Mouse (Mus musculus) mature B cell (primary cell): ENCODE measurements around the gene Grhl1.
"Not testable (repeated sequence)": the region's sequence is repeated elsewhere in the genome, so short reads cannot be mapped to it uniquely, and the experiment has no call there.

Experiments used
- in situ Hi-C: fragments of 300-500 bp; cut with MboI; formaldehyde crosslinking; loops from 2 replicates; pipeline ENCODE4 v1.14.3; 2019

Grhl1 gene

GRCm38 (mm10) chr12:24590371-24590770 is 18.3 kb downstream of the Grhl1 start:
- in situ Hi-C loops: loop anchor here (10.0 kb wide), 1 partner anchor 116 kb away; no protein-coding TSS in a partner anchor

- in situ Hi-C loops: loop anchor here (10.0 kb wide), 1 partner anchor 117 kb away; no protein-coding TSS in a partner anchor
Observed at GRCm38 (mm10) chr12:24592055-24592454, 20.0 kb downstream of the Grhl1 start.

- in situ Hi-C loops: loop anchor here (10.0 kb wide), 1 partner anchor 118 kb away; no protein-coding TSS in a partner anchor
Observed at GRCm38 (mm10) chr12:24592956-24593672, 21.0 kb downstream of the Grhl1 start.

DNA sequence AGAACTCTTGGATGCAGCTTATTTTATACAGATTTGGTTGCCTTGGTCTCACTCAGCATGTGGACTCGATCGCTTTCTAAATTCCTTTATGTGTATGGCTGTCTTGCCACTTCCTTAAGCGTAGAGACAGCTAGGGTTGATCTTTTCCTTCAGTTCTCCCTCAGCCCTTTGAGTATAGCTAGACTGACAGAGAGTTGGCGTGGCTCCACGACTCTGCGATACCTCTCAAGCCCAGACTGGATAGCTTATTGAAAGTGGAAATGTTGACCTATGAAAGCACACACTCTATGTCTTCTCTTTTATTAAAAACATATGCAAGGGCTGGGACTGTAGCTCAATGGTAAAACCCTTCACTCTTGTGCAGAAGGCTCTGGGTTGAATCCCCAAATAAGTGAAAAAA is 25.3 kb downstream of the Grhl1 start:
- in situ Hi-C loops: loop anchor here (10.0 kb wide), 1 partner anchor 123 kb away; no protein-coding TSS in a partner anchor

DNA sequence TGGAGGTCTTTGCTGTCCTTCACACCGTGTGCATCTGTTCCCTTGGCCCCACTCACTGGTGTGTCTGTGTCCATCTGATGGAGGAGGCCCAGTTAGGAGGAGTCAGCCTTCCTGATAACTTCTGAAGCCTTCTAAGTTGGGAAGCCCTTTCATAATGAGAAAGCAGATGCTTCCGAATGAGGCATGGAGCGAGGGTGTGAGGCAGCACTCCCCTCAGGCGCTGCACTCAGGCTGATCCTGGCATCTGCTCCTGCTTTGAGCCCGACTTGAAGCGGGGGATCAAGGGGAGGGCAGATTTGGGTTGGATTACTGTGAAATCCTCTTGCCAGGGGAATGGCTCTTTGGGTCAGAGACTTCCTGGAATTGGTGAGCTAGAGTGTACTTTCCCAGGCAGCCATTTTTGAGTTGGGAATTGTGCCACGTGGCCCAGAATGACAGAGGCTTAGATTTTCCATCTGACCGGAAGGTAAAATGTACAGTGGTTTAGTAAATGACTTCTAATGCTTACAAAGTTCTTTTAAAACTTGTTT is 27.3 kb downstream of the Grhl1 start:
- in situ Hi-C loops: loop anchor here (10.0 kb wide), 1 partner anchor 125 kb away; no protein-coding TSS in a partner anchor

DNA sequence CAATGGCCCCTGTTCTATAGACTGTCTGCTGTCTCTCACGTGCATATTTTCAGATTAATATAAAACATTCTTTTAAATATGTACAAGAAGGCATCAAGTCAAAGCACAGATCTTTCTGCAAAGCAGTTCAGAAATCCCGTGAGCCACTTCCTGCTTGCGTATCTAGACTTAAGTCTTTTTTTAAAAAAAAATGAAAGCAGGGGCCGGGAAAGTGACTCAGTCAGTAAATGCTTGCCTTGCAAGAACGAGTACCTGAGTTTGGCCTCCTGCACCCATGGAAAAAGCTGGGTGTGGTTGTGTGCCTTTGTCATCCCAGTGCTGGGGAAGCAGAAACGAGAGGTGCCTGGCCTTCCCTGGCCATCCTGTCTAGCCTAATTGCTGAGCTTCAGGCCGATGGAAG is 28.0 kb downstream of the Grhl1 start:
- in situ Hi-C loops: loop anchor here (10.0 kb wide), 1 partner anchor 105 kb away; the partner anchor contains the start of gene Rrm2

GRCm38 (mm10) chr12:24600806-24601205 is 28.7 kb downstream of the Grhl1 start:
- in situ Hi-C loops: loop anchor here (10.0 kb wide), 1 partner anchor 104 kb away; the partner anchor contains the start of gene Rrm2

GRCm38 (mm10) chr12:24603266-24603665 is 31.2 kb downstream of the Grhl1 start:
- in situ Hi-C loops: loop anchor here (10.0 kb wide), 1 partner anchor 102 kb away; the partner anchor contains the start of gene Rrm2

DNA sequence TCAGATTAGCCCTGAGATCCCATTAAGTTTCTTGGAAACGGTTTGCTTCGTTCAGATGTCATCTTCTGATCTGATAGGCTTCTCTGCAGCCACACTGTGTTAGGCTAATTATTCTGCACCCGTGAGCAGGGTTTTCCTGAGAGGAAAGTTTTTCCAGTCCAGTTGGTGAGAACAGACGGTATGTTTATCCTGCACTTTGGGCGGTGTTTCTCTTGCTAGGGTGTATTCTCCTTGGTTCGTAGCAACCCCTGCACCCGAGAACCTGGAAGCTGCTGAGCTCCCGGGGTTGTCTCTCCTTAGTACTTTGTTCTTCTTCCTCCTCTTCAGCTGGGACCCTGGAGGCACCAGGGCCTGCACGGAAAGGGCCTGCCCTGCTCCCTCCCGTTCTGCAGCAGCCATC is 34.1 kb downstream of the Grhl1 start:
- in situ Hi-C loops: loop anchor here (10.0 kb wide), 1 partner anchor 99 kb away; the partner anchor contains the start of gene Rrm2

DNA sequence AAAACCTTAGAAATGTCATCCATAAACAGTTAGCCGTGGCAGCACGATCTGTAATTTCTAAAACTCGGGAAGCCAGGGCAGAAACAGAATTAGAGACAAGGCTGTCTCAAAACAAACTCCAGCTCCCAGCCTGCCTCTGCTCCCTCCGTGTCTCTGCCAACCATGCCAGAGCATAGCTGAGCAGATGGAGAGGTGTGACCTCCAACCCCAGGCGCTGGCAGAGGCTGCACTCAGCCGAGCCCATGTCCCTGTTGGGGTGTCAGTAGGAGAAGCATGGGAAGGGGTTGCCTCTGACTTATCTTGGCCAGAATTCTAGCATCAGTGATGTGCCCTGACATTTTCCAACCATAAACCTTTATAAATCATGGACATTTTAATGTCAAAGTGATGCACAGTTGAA is 40.5 kb downstream of the Grhl1 start:
- in situ Hi-C loops: no loop called here

GRCm38 (mm10) chr12:24614452-24615075 is 42.5 kb downstream of the Grhl1 start:
- in situ Hi-C loops: no loop called here

GRCm38 (mm10) chr12:24615140-24615539 is 43.1 kb downstream of the Grhl1 start:
- in situ Hi-C loops: no loop called here

- in situ Hi-C loops: no loop called here
Observed at GRCm38 (mm10) chr12:24619436-24619835, 47.4 kb downstream of the Grhl1 start.

DNA sequence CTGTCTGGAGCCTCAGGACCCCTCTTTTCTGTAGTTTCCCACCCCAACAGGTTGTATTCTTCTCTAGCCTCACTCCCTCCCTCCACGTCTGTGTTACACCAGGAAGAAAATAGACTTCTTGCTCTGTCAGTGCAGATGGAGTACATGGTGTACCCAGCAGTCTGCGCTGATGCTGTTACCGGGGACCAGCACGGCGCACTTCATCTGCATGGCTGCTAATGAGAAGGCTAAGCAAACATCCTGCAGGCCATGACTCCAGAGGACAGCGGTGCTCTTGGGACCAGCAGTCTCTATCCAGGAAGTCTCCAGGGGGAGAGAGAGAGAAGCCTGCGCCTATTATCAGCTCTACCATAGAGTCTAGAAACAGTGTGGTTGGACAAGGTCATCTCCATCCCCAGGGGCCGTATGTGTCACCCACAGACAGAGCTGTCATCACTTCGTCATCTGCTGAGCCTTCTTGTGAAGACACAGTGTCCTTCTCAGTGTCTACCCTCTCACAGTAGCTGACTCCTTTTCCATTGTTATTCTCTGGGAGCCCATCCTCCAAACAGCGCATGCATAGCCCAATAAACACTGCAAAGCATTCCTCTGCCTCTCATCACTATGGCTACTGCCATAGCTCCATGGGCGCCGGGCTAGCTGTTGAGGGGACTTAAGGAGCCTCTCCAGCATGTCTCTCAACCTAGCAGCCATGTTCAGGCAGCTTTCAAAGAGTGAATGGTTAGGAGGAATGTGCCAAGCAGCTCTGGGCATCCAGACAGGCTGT is 51.6 kb downstream of the Grhl1 start:
- in situ Hi-C loops: no loop called here

- in situ Hi-C loops: no loop called here
Observed at GRCm38 (mm10) chr12:24626401-24626800, 54.3 kb downstream of the Grhl1 start.

DNA sequence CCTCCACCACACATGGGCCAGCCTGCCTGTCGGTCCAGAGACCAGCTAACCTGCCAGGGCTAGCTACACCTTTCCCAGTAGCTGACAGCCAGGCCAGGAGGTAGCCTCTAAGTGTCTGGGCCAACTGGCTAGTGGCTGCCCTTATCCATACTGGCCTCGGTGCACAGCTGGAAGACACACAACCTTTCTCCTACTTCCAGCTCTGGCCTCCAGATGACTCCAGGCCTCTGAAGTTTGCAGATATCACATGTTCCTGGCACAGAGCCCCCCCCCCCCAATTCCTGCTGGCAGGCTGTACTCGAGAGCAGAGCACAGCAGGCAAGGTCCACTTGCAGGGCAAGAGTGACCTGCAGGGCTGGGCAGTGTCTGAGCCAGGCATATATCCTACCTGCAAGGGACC is 55.1 kb downstream of the Grhl1 start:
- in situ Hi-C loops: no loop called here

DNA sequence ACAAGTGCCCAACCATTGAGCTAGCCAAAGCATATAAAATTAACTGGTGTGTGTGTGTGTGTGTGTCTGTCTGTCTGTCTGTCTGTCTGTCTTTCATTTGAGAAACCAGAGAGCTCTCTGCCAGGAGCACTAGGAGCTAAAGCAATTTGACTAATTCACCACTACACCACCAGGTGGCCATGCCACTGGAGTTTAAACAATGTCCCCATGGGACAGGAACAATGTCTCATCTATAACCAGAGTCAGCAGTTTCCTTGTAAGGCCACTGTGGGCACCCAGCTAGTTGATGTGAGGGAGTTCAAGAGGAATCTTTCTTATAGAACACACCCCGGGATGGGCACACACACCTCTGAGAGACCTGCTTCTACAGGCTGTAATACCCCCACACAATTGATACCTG is 58.1 kb downstream of the Grhl1 start:
- in situ Hi-C loops: no loop called here

GRCm38 (mm10) chr12:24632404-24632803 is 60.3 kb downstream of the Grhl1 start:
- in situ Hi-C loops: no loop called here

DNA sequence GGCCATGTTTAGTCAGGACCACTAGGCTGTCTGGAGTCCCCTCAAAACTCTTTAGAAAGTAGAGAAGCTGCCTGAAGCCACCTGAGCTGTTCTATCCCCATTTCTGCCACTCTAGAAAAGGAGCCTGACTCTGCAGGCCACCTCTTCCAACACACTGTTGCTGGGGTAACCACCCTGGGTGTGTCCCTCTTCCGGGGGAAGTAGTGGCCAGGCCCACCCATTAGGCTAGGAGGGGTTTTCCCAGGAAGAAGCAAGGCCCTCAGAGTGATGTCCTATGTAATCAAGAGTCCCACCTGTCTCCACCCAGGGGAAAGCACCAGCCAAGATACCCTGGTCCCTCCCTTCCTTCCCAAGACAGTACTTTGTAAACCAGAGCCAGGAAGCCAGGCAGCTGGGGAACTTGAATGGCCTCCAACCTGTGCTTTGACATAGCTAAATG is 61.7 kb downstream of the Grhl1 start:
- in situ Hi-C loops: no loop called here

DNA sequence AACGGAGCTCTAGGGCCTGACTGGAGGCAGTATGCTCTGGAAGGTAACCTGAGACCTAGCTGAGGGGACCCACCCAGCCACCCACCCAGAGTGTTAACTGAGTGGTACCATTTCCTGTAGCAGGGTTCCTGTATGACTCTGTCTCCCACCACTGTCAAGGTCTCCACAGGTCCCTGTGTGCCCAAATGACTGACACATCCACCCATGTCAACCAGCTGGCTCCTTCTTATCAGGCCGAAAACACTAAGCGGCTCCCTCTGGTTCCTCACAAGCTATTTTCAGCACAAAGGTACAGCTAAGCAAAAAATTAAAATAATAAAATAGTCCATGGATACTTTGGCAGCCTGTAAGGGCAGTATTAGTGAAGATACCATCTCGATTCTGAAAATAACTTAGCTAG is 62.1 kb downstream of the Grhl1 start:
- in situ Hi-C loops: no loop called here

- in situ Hi-C loops: no loop called here
Observed at GRCm38 (mm10) chr12:24634648-24635047, 62.6 kb downstream of the Grhl1 start.

- in situ Hi-C loops: not testable (repeated sequence)
Observed at GRCm38 (mm10) chr12:24638787-24639186, 66.7 kb downstream of the Grhl1 start.
